Mouse (Mus musculus): Measurements from ENCODE around the gene Aifm3.

- TF ChIP-seq CTCF (IDR thresholded peaks at IDR 0.05; ENCODE audit: low read depth, low read length) (no peak), GATA1 (IDR thresholded peaks at IDR 0.05; ENCODE audit: borderline replicate concordance, low read length) (no peak), TAL1 (conservative IDR thresholded peaks at IDR 0.05; ENCODE audit: low read depth, low read length) (no peak)
Observed at GRCm38 (mm10) chr16:17475326-17475725, 14.1 kb upstream of the Aifm3 start.

Measured in G1E (cell line).